Mouse (Mus musculus) ovary, postnatal 14 days (tissue): Measurements from ENCODE around the gene Gm36028.

Source experiments
- DNase-seq: peaks from one replicate; pipeline ENCODE4 v3.0.0; 2022; ENCODE audit warnings: low spot score

Gene Gm36028

DNA sequence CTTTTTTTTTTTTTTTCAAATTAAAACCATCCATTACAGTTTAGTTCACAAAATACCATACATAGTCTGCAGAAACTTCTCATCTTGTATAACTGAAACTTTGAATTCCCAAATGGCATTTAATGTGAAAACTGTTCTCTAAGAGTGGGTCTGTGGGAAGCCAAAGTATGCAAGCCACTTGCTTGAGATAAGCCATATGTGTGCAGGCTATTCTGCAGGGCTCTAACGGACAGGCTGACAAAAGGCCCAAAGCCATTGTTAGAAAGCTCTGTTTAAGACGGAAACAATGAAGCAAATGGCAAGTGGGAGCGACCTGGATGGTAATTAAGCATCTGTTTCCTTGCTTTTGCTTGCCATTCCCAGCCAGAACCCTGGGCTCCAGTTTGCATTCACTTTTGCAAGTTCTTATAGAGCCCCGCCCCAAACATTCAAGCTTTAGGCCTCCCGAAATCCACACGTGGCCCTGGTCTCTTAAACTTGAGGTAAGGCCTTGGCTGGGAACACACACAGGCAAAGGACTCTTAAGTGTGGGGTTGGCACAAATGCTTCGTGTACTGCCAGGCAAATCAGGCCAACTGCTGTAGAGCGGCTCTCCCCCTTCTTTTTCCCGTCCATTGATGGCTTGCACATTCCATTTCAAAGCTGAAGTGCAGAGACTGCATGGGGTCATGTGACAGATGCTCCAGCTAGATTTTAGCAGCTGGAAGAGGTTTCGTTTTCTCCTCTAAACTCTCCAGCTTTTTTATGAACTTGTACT is 51.9 kb downstream of the Gm36028 start:
- no peak for DNase-seq

DNA sequence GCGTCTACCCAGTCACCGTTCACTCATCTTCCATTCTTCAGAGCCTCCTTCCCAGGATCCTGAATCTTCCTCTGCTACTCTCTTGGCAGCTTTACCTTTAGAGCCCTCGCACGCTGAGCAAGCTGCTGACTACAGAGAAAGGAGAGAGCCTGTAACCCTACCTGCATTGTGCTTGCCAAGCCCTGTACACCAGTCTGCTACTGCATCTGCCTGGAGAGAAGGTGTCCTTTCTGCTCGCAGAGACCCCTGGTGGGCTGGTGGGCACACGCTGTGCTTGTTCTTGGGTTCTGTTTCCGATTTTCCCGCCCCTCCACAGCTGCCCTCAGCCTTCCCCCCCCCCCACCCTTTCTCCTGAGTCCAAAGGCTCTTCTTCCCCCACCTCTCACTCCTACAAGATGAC is 53.7 kb downstream of the Gm36028 start:
- no peak for DNase-seq

DNA sequence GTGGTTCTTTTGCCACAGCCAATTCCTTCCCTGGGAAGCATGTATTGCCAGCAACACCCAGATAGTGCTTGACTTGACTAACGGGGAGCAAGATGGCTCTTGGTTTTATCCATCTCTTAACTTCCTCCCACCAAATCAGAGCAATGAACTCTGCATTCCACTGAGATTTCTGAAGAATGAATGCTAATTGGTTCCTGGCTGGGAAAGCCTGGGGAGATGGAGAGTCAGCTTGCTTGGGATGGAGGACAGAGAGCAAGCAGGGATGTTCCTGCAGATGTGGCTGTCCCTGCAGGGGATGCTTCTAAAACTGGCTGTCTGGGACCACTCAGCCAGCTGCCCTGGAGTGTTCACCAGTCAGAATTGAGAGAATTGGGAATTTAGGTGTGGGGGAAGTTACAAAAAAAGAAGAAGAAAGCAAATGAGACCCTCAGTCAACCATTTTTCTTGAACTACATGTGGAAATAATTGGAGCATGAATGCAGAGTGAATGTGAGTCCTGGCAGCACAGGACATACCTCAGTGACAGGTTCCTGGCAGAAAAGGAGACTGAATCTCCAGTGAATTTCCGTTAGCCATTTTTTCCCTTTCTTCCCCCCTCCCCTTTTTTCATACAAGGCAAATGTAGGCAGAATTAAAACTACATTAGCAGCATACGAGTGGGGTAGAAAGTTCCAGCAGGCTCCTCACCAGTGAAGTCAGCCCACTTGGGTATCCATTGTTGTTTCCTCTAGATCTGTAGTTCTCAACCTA is 55.0 kb downstream of the Gm36028 start:
- no peak for DNase-seq

DNA sequence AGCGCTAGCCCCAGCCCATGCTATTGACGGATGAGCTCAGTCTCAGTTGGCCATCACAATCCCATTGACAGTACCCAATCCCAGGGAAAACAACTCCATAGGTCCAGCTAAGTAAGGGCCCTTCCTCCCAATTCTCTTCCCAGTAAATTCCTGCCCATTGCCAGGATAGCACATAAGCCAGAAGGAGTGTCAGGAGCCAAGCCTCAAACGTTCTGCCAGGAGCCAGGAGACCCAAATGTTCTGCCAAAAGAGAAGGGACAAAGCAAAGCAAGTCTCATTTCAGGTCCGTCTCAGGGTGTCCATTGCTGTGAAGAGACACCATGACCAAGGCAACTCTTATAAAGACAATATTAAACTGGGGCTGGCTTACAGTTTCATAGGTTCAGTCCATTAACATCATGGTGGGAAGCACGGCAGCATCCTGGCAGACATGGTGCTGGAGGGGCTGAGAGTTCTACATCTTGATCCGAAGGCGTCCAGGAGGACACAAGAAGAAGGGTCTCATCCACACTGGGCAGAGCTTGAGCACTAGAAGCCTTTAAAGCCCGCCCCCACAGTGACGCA is 57.5 kb downstream of the Gm36028 start:
- no peak for DNase-seq

DNA sequence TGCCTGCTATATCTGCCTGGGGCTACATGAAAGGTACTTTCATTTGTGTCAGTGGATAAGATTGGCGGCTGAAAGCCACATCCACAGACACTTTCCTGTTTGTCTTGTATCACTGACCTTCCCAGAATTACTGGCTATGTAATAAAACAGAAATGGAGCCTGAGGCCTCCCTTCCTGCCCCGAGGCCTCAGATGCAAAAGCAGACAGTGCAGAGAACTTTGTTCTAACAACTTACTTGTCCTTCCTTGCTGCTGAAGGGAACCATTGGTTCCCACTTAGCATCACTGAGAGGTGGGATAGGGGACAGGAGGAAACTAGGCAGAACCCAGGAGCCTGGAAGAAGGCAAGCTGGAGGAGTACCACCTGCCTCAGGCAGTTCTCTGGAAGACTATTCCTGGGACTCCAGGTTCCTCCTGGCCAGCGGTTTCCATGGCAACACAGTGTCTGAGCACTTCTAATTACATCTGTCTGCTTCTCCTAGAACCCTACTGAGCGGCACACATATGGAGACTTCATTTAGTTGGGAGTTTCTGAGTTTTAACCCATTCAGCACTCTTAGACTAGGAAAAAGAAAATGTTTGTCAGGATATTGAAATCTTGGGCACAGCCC is 58.2 kb downstream of the Gm36028 start:
- no peak for DNase-seq

DNA sequence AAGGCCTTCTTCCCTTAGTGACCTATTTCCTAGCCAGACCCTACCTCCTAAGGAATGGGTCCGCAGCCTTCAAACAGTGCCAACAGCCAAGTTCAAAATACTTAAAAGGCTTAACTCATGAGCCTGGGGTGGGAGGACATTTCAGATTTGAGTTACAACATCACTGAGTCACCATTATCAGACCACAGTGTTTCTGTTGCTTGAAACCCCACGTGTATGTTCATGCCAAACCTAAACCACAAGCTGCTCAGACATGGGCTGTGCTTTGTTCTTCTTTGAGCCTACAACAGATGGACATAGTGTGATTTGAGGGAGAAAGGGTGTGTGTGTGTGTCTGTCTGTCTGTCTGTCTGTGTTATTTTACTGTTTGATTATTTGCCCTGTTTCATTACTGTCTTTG is 59.8 kb downstream of the Gm36028 start:
- no peak for DNase-seq
